Mouse (Mus musculus): Measurements from ENCODE around the gene Rtp3.

Gene Rtp3

DNA sequence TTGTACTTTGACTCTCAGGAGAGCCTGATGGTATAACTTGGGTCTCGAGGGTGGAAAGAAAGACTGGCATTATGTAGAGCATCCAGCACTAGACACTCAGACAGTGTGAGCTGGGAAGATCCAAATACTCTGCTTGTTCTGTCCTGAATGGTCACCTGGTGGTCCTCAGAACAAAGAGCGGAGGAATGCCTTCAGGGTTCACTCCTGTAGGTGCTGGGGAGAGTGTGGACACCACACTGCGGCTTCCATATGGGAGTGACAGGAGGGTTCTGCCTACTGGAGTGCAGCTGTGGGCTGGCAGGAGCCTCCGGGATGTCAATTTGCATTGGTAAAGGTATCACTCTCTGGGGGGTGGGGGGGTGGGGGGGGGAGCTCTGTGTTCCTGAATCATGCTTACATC is 8.0 kb downstream of the Rtp3 start:
- CTCF ChIA-PET = no interaction called here

DNA sequence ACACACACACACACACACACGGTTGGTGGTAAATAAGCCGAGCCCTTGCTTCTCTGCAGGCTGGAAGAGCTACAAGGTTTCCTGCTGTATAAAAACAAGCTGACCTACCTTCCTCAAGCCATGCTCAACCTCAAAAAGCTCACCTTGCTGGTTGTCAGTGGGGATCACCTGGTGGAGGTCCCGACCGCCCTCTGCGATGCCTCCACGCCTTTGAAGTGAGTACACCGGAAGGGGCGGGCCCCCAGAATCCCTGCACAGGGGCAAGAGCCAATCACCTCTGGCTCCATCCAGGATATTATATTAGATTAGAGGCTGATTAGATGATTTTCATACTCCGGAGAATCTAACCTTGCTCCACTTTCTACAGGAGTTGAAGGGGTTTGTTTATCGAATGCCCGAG is 11.0 kb downstream of the Rtp3 start:
- CTCF ChIA-PET = no interaction called here

DNA sequence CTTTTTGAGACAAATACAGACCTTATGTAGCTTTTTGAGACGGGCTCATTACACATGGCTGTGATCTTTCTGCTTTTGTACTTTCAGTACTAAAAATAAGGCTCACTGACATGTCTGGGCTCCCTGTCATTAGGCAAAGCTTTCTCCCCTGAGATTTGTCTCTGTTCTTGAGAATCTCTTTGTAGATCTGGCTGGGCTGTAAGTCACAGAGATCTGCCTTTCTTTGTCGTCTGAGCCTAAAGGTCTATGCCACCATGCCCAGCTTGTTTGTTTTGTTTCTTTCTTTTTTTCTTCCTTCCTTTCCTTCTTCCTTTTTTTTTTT is 24.5 kb downstream of the Rtp3 start:
- CTCF ChIA-PET = no interaction called here

DNA sequence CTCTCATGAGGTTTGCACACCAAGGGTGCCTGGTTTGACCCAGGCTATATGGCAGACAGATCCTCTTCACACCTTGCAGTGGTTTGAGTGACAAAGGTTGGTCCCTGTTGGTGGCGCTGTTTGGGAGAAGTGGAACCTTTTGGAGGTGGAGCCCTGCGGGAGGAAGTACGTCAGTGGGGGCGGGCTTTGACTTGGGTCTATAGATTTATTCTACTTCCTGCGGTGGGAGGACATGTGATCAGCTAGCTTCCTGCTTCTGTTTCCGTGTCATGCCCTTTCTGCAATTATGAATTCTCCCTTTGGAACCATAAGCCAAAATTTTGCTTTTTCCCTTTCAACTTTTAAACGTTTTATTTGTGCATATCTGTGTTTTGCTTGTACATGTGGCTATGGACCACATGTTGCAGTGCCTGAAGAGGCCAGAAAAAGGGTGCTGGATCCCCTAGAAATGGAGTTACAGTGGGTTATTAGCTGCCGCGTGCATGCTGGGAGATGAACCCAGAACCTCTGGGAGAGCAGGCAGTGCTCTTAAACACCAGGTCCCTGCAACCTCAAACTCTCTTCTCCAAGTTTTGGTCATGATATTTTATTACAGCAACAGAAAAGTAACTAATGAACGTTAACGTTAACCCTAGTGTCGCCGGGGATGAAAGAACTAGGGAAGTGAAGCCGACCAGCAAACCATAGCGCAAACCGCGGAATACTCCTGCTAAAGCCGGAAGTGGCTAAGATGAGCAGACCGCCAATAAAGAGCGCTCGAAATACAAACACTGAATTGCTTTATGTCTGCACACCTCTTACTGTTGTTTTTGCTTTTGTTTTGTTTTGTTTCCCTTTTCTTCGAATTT is 25.1 kb downstream of the Rtp3 start:
- CTCF ChIA-PET = no interaction called here

DNA sequence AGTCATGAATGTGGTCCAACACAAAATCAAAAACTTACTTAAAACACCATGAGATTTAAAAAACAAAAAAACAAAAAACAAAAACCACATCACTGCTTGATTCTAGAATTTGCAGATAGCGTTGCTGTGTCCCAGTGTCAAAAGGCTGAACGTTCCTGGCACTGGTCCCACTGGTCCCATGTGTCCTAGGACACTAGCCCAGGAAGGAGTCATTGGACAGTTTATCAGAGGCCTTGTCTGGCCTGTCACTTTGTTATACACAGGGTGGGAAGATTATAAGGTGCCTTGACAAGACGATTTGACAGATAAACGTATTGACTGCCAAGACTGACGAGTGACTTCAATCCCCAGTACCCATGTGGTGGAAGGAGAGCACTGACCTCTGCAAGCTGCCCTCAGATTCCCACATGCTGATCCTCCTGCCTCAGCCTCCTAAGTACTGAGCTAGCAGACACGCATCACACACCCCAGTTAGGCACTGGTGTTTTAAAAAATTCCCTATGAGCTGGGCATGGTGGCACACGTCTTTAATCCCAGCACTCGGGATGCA is 26.7 kb downstream of the Rtp3 start:
- CTCF ChIA-PET = no interaction called here

DNA sequence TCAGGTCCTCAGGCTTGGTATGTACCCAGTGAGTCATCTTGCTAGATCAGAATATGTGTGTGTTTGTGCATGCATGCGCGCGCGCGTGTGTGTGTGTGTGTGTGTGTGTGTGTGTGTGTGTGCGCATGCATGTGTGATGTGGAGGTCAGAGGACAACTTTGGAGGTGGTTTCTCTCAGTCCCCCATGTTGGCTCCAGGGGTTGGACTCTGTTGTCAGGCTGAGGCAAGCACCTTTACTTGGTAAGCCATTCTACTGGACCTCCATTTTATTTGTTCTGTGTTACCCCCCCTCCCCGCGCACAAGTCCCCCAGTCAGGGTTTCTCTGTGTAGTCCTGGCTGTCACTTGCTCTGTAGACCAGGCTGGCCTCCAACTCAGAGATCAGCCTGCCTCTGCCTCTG is 29.0 kb downstream of the Rtp3 start:
- CTCF ChIA-PET = interaction anchor here (0.7 kb wide), 1 partner anchor 178 kb away, joined by 4 read pairs; no protein-coding TSS in a partner anchor

DNA sequence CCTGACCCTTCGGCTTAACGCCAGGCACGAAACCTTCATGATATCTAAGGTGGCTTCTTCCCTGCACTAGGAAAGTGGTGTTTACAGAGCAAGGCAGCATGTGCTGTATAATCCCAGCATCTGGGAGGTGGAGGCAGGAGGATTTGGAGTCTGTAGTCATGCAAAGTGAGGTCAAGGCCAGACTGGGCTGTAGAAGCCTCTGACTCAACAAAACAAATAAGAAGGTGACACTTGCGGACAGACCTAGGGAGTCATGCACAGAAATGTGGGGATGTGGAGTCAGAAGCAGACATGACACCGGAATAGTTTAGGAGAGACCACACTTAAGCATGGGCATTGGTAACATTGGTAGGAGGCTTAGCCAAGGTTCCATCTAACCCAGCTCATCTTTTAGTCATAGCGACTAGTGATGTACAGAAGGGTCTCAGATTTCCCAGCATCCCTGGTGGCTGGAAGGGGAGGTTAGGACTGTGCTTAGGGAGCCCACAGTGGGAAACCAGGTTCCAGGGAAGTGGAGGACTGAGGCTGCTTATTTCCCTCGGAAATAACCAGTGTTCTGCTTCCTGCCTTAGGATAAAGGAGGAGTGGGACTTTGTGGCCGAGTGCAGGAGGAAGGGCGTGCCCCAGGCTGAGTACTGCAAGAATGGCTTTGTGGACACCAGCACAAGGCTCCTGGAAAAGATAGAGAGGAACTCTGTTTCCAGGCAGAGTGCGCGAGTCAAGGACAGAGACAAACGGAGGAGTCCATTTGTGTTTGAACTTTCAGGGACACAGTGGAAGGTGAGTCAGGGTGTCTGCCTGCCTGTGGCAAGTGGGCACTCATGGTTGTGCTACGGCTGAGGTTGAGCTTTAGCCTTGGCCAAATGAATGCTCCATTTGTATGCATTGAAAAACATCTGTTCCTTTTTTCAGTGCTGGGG is 29.9 kb downstream of the Rtp3 start:
- CTCF ChIA-PET = no interaction called here

DNA sequence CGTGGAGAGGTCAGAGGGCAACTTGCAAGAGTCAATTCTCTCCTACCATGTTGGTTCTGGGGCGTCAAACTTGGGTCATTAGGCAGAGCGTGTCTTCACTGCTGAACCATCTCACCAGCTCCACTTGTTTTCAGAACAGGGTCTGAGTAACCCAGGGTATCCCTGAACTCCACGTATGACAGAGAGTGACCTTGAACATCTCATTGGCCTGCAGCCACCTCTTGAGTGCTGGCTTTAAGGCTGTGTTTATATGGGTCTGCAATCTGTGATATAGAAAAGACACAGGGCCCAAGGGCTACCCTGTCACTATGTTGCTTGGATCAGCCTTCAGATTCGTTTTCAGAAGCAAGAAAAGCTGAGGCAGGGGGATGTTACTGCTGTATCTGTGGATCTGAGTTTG is 30.7 kb downstream of the Rtp3 start:
- CTCF ChIA-PET = no interaction called here

DNA sequence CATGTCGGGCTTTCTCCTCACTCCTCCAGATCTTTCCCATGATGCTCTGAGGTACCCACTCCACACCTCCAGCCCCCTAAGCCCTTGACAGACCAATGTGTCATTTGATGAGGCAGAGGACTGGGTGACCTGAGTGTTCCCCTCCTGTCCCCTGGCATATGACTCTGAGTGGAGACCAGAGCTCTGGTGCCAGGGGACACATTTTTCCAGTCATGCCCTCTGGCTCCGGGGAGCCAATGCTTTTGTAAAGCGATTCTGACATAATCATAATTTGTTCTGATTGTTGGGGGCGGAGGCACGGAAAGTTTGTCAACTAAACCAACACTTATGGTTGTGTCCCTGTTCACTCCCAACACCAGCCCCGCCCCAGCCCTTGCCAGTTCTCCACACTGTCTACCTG is 34.4 kb downstream of the Rtp3 start:
- CTCF ChIA-PET = no interaction called here

DNA sequence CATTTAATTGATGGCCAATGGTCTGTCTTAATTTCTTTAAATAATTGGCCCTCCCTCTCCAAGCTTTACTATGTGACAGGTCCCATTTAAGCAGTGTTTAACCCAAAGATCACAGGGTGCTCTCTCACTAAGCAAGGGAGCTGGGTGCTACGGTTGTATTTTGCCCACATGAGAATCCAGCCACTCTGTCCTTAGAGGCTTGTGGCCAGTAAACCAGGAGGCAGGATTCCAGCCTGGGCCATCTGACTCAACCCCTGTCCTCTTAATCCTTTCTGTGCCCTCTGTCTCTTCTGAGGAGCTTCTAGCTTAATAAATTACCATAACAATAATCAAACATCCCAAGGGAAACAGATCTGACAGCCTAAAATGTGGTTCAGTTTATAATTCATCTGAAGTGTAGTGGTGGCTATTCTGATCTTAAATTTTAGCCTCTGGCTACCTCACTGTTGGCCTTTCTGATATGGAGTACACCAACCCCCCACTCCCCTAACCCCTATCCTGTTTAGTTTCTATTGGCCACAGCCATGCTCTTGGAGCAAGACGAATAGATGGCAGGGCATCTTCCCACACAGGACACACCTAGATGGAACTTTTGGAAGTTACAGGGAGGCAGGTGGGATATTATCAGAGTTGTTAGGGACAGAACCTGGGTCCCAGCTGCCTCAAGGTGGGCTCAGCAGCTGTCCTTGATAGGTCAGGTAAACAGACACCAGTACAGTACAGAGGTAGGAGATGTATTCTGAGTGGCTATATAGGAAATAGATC is 35.5 kb downstream of the Rtp3 start:
- CTCF ChIA-PET = no interaction called here

DNA sequence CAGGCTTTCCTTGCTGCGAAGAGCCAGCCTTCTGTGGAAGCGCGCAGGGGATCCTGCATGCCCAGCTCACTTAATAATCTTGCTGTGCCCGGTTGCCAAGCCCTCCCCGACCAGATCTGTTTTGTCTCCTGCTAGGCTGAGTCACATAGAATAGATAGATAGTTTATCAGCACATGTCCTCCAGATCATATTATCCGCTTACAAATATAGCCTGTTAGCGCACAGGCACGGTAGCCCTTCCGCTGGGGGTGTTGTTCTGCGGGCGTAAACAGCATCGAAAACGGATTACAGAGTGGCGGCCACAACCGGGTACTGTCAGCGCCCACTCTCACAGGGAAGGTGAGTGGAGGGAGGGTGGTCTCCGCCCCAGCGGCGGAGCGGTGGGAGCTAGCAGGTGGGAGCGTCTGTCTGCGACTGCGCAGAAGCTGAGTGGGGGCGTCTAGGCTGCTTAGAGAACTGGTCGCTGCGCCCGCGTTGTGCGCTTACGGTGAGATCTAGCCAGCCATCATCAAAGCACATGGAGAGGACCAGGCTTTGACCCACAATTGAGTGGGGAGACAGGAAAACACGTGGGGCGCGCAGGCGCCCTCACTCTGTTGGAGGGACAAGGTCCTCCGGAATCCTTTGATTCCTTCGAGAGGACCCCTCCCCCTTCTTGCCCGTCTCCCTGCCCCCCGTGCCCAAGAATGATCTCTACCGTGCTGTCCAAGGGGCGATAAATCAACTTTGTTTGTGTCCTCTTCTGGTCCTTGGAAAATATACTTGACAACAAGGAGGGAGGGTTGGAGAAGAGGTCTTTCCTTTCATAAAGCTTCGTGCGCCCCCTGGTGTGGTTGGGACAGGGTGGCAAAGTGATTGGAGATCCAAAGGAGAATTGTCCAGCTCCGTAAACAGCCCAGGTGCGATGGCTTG is 36.6 kb downstream of the Rtp3 start:
- CTCF ChIA-PET = no interaction called here

DNA sequence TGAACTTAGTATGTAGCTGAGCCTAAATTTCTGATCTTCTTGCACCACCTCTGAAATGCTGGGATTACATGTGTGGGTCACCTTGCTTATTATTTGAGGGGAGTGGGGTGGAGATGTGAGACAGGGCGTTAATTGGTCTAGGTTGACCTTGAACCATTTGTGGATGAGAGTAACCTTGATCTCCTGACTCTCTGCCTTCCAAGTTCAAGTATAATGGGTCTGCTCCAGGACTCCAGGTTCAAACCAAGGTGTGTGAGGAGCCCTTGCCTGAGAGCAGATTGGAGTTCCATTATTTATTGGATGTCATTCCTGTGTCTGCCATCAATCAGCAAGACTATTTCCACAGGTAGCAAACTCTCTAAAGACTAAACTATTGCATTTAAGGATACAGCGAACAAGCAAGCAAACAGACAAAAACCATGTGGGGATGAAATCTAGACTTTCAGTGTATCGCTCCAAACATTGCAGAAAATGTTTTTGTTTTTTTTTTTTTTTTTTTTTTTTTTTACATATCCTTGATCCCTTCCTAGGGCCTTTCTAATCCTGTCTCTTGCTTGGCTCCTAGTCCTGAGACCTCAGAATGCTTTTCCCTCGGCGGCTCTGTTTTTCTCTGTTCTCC is 37.3 kb downstream of the Rtp3 start:
- CTCF ChIA-PET = no interaction called here

DNA sequence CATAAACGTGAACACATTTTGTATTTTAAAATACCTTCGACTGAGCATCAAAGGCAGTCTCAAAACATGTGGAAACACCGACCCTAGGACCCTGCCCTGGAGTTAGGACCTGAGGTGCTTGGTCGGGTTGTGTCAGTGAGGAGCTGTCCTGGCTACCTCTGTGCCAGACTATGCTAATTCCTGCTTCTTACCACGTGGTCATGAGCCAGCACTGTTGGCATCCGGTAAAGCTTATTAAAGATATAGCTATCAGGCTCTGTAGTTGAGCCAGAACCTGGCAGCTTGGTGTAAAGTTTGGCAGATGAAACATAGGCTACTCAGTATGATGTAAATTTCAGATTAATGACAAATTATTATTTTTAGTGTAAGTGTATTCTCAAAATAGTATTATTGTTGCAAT is 38.0 kb downstream of the Rtp3 start:
- CTCF ChIA-PET = no interaction called here

DNA sequence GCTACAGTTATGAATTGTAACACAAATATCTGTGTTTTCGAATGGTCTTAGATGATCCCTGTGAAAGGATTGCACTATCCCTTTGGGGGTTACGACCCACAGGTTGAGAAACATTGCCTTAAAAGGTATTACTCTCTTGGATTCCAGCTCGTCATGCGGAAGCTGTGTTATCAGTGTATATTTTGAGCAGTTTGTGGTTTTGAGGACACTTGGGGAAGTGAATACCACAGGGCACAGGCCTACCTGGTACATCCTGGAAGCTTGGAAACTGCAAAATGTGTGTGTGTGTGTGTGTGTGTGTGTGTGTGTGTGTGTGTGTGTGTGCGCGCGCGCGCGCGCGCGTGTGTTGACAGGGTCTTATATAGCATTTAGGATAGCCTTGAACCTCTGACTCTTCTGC is 38.5 kb downstream of the Rtp3 start:
- CTCF ChIA-PET = no interaction called here

DNA sequence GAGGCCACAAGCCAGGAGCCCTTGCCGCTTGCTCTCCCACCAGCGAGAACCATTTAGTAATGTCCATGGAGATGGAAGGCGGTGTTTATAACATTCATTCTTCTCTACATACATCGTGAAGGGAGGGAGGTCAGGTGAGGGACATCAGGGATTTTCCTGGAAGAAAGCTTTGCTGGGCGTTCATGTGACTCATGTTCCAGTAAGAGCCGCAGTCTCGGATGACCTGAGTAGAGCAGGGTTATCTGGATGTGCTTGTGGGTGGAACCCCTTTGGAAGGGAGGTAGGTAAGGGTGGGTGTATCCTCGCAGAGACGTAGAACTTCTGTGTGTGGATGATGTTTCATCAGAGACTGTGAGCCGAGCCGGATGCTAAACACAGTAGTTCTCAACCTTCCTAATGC is 39.0 kb downstream of the Rtp3 start, which contains the start of gene Lrrc2:
Gene Lrrc2, plus strand, starts transcription at position 149 of the 400 bp plus-strand sequence.
- CTCF ChIA-PET = no interaction called here

DNA sequence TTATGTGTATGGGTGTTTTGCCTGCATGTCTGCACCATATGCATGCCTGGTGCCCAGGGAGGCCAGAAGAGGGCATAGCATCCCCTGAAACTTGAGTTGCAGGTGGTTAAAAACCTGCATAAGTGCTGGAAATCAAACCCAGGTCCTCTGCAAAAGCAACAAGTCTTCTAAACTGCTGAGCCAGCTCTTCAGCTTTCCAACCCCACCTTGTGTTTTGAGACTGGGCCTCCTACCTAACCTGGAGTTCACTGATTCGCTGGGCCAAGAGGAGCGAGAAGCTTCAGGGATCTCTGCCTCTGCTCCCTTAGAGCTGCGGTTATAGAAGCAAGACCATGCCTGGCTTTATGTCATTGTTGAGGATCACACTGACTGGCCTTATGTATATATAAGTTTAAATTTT is 40.3 kb downstream of the Rtp3 start:
- CTCF ChIA-PET = no interaction called here

DNA sequence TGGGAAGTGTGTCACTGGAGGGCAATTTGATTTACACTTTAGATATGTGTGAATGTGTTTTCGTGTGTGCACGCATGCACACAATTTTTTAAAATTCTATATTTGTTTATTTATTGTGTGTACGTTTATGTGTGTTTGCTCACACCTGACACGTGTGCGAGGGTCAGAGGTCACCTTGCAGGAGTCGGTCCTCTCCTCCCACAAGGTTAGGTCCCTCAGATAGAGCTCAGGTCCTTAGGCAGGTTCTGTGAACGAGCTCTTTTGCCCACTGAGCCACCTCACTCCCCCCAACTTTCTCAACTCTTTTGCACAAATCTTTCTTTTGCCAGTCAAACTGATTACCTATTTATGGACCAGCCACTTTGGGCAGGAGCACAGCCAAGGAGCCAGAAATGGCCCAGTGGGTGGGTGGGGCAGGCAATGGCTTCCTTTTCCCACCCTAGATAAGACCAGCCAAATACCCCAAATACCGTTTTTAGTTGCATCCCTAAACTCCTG is 41.5 kb downstream of the Rtp3 start:
- CTCF ChIA-PET = no interaction called here

DNA sequence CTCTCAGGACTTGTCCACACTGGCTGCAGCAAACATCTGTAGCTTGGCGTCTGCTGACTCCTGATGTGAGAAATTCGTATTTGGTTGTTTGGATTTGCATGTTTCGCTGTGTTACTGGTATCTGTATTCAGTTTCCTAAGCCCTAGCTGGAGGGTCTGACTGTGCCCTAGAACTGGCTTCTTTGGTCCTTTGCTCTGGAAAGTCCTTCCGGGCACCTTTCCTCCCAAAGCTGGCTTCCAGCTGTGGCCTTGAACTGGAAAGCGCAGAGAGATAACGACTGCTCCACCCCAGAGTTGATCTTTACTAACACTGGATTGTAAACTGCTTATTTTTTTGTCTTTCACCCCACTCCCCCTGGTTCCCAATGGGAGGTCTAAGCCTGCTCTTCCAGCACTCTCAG is 42.5 kb downstream of the Rtp3 start:
- CTCF ChIA-PET = no interaction called here

DNA sequence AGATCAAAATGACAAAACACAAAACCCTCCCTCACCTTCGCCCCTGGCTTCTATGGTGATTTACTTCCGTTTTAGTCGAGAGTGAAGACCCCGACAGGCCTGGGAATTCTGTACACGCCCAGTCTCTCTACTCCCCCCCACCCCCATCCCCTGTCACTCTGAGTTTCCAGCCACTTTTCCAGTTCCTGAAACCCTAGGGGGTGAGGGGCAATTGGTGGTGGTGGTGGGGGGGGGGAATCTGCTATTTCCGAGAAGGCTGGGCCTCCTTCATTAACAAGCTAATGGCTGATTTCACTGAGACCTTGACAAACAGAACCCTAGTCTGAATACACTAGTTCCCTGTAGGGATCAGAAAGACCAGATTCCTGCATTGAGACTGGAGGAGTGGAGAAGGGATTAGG is 43.1 kb downstream of the Rtp3 start:
- CTCF ChIA-PET = no interaction called here

DNA sequence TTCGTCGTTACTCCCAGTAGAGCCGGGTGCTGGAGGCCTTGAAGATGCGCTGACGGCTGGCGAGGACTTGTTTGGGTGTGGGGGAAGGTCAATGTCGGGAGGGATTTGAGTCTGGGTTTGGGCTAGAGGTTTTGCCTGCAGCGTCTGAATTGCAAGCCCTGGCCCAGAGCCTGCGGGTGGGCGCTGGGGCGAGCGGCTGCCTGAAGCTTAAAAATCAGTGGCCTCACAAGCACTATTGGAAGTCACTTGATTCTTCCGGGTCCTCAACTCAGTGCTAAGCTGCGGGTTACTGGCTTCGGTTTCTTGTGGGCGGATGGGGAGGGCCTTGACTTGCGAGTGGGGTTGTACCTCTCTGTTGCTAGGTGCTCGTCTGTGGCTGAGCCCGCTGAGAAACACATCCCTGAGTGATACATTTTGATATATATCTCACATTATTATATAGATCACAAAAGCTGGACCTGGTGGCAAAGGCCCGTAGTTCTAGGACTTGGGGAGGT is 43.8 kb downstream of the Rtp3 start:
- CTCF ChIA-PET = no interaction called here

Measured in spleen, embryonic (tissue).